Mouse (Mus musculus) bone marrow, adult 2 months (tissue): Measurements from ENCODE around the gene Pdhx. TPM values are rescaled to one million over a fixed set of nuclear protein-coding genes. Genes with fewer than 3 reads are reported as not detected.

Experiments
- H3K27ac ChIP-seq: fragments of 200-500 bp; 2 replicates; pipeline ENCODE4 v1.5.1; 2012; ENCODE audit warnings: low read depth, mild to moderate bottlenecking, control low read depth, inconsistent platforms, low read length; ENCODE audit not compliant: control insufficient read depth, poor library complexity, insufficient read depth
- H3K4me1 ChIP-seq: fragments of 200-500 bp; 2 replicates; pipeline ENCODE4 v1.6.1; 2011; ENCODE audit warnings: low read length; ENCODE audit not compliant: control insufficient read depth, insufficient read depth
- H3K4me3 ChIP-seq: fragments of 200-500 bp; replicated peaks from 2 replicates; pipeline ENCODE3; 2011; ENCODE audit warnings: mild to moderate bottlenecking, low read depth, low read length, control low read depth; ENCODE audit not compliant: control insufficient read depth
- CTCF ChIP-seq: fragments of 200-500 bp; IDR thresholded peaks from 2 replicates; pipeline ENCODE4 v1.5.1; 2011; ENCODE audit warnings: low read length, control low read depth; ENCODE audit not compliant: control insufficient read depth, insufficient read depth
- POLR2A ChIP-seq: fragments of 200-500 bp; IDR thresholded peaks from 2 replicates; pipeline ENCODE4 v1.6.1; 2011; ENCODE audit warnings: low read depth, mild to moderate bottlenecking, control low read depth, low read length, borderline replicate concordance; ENCODE audit not compliant: control insufficient read depth
- WGBS: fragments of 180-500 bp; shearing (Covaris S2); methylation state at CpG from one replicate; pipeline ENCODE4 v1.1.7; 2018; 5-methylcytosine and 5-hydroxymethylcytosine counted together
- polyA plus RNA-seq: library from polyadenylated mRNA; stranded (reverse); fragments of >200 nt; gene quantifications from 2 replicates; pipeline ENCODE4 v1.2.4, GENCODE M21; 2011; ENCODE audit warnings: low replicate concordance; ENCODE audit not compliant: missing spikeins, insufficient read depth, insufficient read length

The Pdhx gene
- polyA plus RNA-seq, 1 experiment = 11.6 TPM

- 8% methylated on average over 2 of the region's 2 CpGs for WGBS
- Histone ChIP-seq H3K4me1 (peaks cover 2% of the 10 kb centered on the region; the same call in 1 of the 2 replicates), H3K27ac (no peak overlapping the region), H3K4me3 (no peak overlapping the region)
- TF ChIP-seq CTCF (no peak), POLR2A (no peak)
These were observed 83.0 kb downstream of the Pdhx start for GRCm38 (mm10) chr2:102990301-102990702.

- H3K4me1 ChIP-seq = peaks cover 2% of the 10 kb centered on the region; the same call in 1 of the 2 replicates
- no peak overlapping the region for H3K27ac ChIP-seq
- no peak for TF ChIP-seq POLR2A
- no peak for TF ChIP-seq CTCF
- 79% methylated on average over 1 of the region's 1 CpGs for WGBS
- no peak overlapping the region for H3K4me3 ChIP-seq
These were observed 83.9 kb downstream of the Pdhx start for GRCm38 (mm10) chr2:102989446-102989845.

DNA sequence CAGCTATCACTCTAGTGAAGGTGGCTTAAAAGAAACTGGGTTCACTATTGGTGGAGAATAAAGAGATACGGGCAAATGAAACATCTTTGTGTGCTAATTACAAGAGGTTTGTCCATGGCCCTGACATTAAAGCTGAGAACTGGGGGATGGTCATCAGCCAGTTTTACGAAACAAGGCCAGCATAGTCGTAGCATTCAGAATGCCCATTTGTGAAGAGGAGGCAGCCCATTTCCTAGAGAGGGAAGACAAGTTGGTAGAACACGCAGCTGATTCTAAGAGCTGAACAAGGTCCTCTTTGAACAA lies 85.7 kb downstream of the Pdhx start:
- H3K27ac ChIP-seq = no peak overlapping the region
- TF ChIP-seq POLR2A (no peak), CTCF (no peak)
- no peak overlapping the region for H3K4me3 ChIP-seq
- H3K4me1 ChIP-seq = peaks cover 2% of the 10 kb centered on the region; the same call in 1 of the 2 replicates
- WGBS = 59% methylated on average over 4 of the region's 4 CpGs

GRCm38 (mm10) chr2:102986964-102987707 lies 86.2 kb downstream of the Pdhx start:
- H3K27ac ChIP-seq = no peak overlapping the region
- no peak for TF ChIP-seq POLR2A
- no peak for TF ChIP-seq CTCF
- 12% methylated on average over 6 of the region's 6 CpGs for WGBS
- H3K4me1 ChIP-seq = peaks cover 2% of the 10 kb centered on the region; the same call in 1 of the 2 replicates
- no peak overlapping the region for H3K4me3 ChIP-seq

- WGBS = 6% methylated on average over 3 of the region's 3 CpGs
- Histone ChIP-seq H3K27ac (no peak overlapping the region), H3K4me3 (no peak overlapping the region), H3K4me1 (peaks cover 2% of the 10 kb centered on the region; the same call in 1 of the 2 replicates)
- TF ChIP-seq POLR2A (no peak), CTCF (no peak)
These were observed 86.9 kb downstream of the Pdhx start for GRCm38 (mm10) chr2:102986424-102986823.

GRCm38 (mm10) chr2:102982822-102983221 lies 90.5 kb downstream of the Pdhx start:
- TF ChIP-seq POLR2A (no peak), CTCF (no peak)
- no peak overlapping the region for H3K27ac ChIP-seq
- 41% methylated on average over 2 of the region's 2 CpGs for WGBS
- no peaks in the 10 kb centered on the region; the same call in 1 of the 2 replicates for H3K4me1 ChIP-seq
- H3K4me3 ChIP-seq = no peak overlapping the region

- Histone ChIP-seq H3K4me3 (no peak overlapping the region), H3K27ac (no peak overlapping the region), H3K4me1 (no peaks in the 10 kb centered on the region; the same call in 1 of the 2 replicates)
- WGBS = 60% methylated on average over 8 of the region's 8 CpGs
- TF ChIP-seq POLR2A (no peak), CTCF (no peak)
These were observed 91.6 kb downstream of the Pdhx start for GRCm38 (mm10) chr2:102981446-102982314.

- WGBS = 40% methylated on average over 2 of the region's 2 CpGs
- no peak overlapping the region for H3K27ac ChIP-seq
- H3K4me1 ChIP-seq = no peaks in the 10 kb centered on the region; the same call in 1 of the 2 replicates
- TF ChIP-seq POLR2A (no peak), CTCF (no peak)
- no peak overlapping the region for H3K4me3 ChIP-seq
These were observed 92.4 kb downstream of the Pdhx start for GRCm38 (mm10) chr2:102980870-102981269.
